In the genomic region with DNA sequence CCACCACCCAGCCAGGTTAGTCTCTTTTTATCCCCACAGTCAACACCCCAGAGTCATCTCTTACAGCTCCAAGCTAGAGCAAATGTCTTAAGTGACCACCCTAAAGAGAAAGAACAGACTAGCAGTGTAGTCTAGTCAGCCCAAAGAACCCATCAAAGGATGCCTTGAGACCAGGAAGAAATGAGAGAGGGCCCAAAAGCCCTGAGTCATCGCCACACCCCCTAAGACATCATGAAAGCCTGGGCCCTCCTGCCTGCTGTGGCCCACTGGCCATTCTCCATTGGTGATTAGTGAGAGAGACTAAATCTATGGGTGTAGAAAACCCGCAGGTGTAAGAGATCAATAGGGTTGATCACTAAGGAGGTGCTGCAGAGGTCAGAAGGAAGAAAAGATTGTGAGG, we compare ENCODE assay signal across 18 mouse cellular contexts.
"Had no signal": no experiment of that assay in that cellular context is flagged by ENCODE, and none has a peak within 500 bp of the region (broad histone marks: within the 10 kb centered on the region; RNA-seq: fewer than 3 reads in every experiment).

No protein-coding gene starts in this region.

- H3K4me3 ChIP-seq: limb, embryonic 13.5 days; midbrain, embryonic 10.5 days; midbrain, embryonic 15.5 days; neural tube, embryonic 13.5 days had no signal

- DNase-seq: kidney, adult 8-10 months; kidney, postnatal 36 days; layer of hippocampus, adult 9-11 months; layer of hippocampus, postnatal 36 days; left cerebral cortex, postnatal 4 days; lung, adult 2 months; lung, postnatal 4 days; retina, postnatal 1 day; right cerebral cortex, postnatal 4 days; spleen, adult 18-20 months; thymus, adult 18-20 months; thymus, postnatal 14 days had no signal

- H3K9me3 ChIP-seq: limb, embryonic 13.5 days; midbrain, embryonic 10.5 days; midbrain, embryonic 15.5 days; neural tube, embryonic 13.5 days had no signal

- H3K27ac ChIP-seq: kidney, postnatal 0 days; limb, embryonic 13.5 days; liver, embryonic 14.5 days; midbrain, embryonic 10.5 days; midbrain, embryonic 15.5 days; neural tube, embryonic 13.5 days had no signal

- H3K9ac ChIP-seq: limb, embryonic 13.5 days; liver, embryonic 14.5 days; midbrain, embryonic 15.5 days; neural tube, embryonic 13.5 days had no signal

- H3K36me3 ChIP-seq: limb, embryonic 13.5 days; midbrain, embryonic 10.5 days; midbrain, embryonic 15.5 days; neural tube, embryonic 13.5 days had no signal
